Mouse (Mus musculus): ENCODE data around the gene Traf4.

Gene Traf4

GRCm38 (mm10) chr11:78182961-78183844, 17.8 kb upstream of the Traf4 start, which contains the start of gene Rpl23a:
TSS of gene Rpl23a (minus strand) at chr11:78183584.
- DNase-seq (ENCODE audit: low read depth, low spot score), result peak; percentile 95

- no peak for DNase-seq (ENCODE audit: low read depth, low spot score)
Observed at GRCm38 (mm10) chr11:78182450-78182849, 17.1 kb upstream of the Traf4 start.

GRCm38 (mm10) chr11:78181830-78182357, 16.5 kb upstream of the Traf4 start:
- no peak for DNase-seq (ENCODE audit: low read depth, low spot score)

GRCm38 (mm10) chr11:78180081-78180761, 14.8 kb upstream of the Traf4 start:
- no peak for DNase-seq (ENCODE audit: low read depth, low spot score)

- no peak for DNase-seq (ENCODE audit: low read depth, low spot score)
Observed at GRCm38 (mm10) chr11:78179438-78179999, 14.1 kb upstream of the Traf4 start.

GRCm38 (mm10) chr11:78178859-78179437, 13.6 kb upstream of the Traf4 start:
- peak; percentile 65 for DNase-seq (ENCODE audit: low read depth, low spot score)

GRCm38 (mm10) chr11:78177903-78178858, 12.8 kb upstream of the Traf4 start:
- peak; percentile 97 for DNase-seq (ENCODE audit: low read depth, low spot score)

GRCm38 (mm10) chr11:78177437-78177836, 12.0 kb upstream of the Traf4 start:
- DNase-seq (ENCODE audit: low read depth, low spot score), result peak; percentile 50

GRCm38 (mm10) chr11:78176905-78177331, 11.5 kb upstream of the Traf4 start:
- no peak for DNase-seq (ENCODE audit: low read depth, low spot score)

GRCm38 (mm10) chr11:78176402-78176862, 11.0 kb upstream of the Traf4 start, which contains the start of the genes Nek8 and Tlcd1:
TSS of gene Nek8 (minus strand) at chr11:78176675.
TSS of gene Tlcd1 (plus strand) at chr11:78176711.
- DNase-seq (ENCODE audit: low read depth, low spot score), result peak; percentile 91

- DNase-seq (ENCODE audit: low read depth, low spot score), result no peak
Observed at GRCm38 (mm10) chr11:78175771-78176401, 10.5 kb upstream of the Traf4 start.

GRCm38 (mm10) chr11:78174506-78174905, 9.1 kb upstream of the Traf4 start:
- no peak for DNase-seq (ENCODE audit: low read depth, low spot score)

- DNase-seq (ENCODE audit: low read depth, low spot score), result no peak
Observed at GRCm38 (mm10) chr11:78172748-78173383, 7.5 kb upstream of the Traf4 start.

GRCm38 (mm10) chr11:78172034-78172747, 6.8 kb upstream of the Traf4 start:
- no peak for DNase-seq (ENCODE audit: low read depth, low spot score)

- DNase-seq (ENCODE audit: low read depth, low spot score), result no peak
Observed at GRCm38 (mm10) chr11:78171328-78171727, 5.9 kb upstream of the Traf4 start.

- DNase-seq (ENCODE audit: low read depth, low spot score), result no peak
Observed at GRCm38 (mm10) chr11:78170306-78170705, 4.9 kb upstream of the Traf4 start.

GRCm38 (mm10) chr11:78168541-78169468, 3.4 kb upstream of the Traf4 start:
- DNase-seq (ENCODE audit: low read depth, low spot score), result no peak

Data from mesoderm, embryonic 11.5 days (tissue).